Mouse (Mus musculus): ENCODE measurements around the gene Ciz1.

Ciz1 gene

DNA sequence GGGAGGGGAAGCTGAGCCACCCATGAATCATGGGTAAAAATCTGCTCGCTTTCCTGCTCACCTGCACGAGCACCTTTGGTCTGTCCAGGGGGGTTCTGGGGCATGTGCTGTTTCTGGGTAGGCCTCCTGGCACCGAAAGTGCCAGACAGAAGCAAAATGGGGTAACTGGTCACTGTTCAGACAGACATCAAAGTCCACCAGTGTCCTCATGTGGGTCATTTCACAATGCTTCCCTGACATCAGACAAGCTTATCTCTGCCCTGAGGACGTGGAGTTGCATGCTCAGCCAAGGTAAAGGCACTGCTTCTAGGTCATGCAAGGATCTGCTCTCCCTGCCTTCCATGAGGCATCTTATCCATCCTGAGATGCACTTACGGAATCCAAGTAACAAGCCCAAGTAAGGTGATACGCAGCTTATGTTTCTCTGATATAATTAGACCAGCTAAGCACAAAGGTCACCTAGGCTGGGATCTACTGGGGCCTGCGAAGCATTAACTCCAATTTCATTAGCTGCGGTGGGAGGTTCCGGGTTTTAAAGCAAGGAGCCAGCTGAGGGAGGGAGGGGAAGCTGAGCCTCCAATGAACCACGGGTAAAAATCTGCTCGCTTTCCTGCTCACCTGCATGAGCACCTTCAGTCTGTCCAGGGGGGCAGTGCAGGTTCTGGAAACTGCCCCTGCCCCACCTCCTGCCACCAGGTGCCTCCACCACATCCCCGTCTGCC lies 66.5 kb downstream of the Ciz1 start:
- DNase-seq (ENCODE audit: low spot score) = no peak

DNA sequence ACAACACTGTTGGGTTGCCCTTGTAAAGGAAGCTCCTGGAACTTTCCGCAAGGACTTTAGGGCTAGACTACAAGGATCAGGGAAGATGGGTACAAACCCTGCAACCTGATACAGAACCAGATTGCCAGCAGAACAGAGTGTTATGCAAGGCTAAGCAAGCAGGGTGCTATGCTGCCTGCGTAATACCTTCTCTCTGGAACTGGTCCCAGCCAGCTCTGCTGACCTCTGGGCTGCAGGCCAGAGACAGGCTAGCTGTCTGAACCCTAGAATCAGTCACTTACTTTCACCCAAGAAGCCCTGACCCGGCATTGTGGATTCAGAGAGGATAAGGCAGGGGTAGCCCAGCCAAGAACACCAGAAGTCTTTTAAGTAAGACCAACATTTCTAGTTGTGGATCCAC lies 67.2 kb downstream of the Ciz1 start:
- no peak for DNase-seq (ENCODE audit: low spot score)

DNA sequence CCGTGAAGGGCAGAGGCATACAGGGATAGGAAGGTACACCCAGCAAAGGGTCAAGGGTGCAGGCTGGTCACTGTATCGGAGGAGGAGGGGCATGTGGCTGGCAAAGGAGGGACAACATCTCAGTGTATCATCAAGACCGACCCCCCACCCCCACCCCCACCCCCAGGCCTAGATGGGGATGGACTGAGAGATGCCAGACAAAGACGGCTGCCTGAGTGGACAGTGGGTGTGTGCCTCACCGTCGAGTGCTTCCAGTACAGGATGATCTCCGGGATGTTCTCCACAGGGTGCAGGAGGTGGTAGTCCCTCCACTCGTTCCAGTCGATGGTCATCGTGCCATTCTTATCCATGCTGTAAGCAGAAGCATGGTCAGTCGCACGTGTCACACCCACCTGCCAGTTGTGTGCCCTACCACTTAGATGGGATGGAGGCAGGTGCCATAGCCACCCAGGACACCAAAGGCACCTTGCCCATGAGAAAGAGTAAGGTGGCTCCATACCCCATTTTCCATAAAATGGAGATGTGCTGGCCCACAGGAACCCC lies 68.0 kb downstream of the Ciz1 start:
- no peak for DNase-seq (ENCODE audit: low spot score)

DNA sequence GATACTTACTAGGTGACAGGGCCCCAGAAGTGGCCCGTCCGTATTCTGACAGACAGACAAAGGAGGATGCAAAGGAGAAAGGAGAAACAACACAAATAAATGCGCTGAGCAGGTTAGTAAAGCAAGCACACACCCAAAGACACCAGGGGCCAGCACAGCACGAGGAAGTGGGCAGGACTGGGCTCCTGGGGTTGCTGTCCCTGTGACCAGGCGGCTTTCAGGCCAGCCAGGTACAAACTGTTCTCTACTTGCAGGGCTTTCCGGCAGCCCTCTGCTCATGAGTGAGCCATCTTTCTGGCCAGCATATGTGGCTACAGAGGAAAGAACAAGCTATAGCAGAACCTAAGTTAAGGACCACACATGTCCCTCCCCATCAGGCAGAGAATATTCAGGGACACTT lies 68.5 kb downstream of the Ciz1 start:
- DNase-seq (ENCODE audit: low spot score) = no peak

DNA sequence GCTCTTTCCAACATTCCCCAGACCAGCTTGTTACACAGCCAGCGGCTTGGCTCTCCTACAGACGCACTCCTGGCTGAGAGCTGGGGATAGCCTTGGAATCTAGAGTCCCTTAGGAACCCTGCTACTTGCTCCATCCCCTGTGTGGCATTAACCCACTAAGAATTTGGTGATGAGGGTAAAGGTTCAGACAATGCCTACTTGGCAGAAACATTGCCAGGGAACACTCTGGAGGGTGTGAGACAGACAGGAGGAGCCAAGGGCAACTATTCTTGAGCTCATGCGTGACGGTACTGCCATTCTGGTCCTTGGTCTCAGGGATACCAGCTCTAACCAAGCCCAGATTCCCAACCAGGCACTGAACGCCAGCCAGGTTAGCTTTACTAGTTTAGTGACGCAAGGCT lies 69.7 kb downstream of the Ciz1 start:
- DNase-seq (ENCODE audit: low spot score) = no peak

DNA sequence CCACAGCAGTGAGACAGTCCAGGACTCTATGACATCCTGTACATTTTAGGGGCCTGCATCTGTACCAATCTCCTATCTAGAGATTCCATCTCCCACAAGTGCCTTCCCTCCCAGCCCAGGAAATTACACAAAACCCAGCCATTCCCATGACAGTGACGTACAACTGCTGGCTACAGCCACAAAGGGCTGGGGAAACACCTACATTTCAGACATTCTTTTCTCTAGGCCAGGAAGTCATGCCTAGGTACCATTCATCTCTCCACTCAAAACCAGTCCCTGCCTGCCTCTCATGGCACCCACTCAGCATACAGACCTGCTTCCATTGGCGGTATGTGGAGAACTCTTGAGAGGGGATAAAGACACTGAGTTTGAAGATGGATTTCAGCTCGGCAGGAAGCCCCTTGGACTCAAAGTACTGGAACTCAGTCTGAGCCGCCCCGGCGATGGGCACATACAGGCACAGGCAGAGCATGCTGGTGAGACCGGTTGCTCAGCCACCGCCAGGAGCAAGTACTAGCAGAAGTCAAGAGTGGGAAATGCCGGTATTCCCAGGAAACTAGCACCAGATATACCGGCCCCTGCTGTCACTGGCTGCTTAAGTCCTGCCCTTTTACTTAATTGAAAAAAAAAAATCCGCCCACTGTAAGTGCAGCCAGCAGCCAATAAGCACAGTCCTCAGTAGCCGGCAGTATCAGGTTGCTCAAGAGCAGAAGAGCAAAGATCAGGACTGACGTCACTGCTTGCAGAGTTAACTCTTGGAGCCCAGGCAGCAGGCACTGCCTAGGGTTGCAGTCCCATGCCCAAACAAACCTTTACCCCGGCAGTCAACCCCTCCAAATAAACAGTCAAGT lies 71.6 kb downstream of the Ciz1 start:
- DNase-seq (ENCODE audit: low spot score) = peak; percentile 66

DNA sequence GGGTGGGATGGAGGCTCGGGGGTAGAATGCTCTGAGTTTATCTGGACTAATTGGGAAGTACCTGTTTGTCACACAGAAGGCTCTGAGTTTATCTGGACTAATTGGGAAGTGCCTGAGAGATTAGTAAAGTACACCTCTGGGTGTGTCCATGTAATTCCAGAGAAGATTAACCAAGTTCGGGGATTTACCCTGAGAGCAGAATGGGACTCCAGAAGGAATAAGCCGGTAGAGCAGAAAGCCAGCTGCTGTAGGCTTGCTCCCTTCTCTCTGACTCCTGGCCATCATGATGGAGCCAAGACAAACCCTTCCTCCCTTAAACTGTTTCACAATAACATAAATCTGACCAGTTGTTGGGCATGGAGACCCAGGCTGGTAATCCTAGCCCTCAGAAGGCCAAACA lies 72.7 kb downstream of the Ciz1 start:
- DNase-seq (ENCODE audit: low spot score) = no peak

DNA sequence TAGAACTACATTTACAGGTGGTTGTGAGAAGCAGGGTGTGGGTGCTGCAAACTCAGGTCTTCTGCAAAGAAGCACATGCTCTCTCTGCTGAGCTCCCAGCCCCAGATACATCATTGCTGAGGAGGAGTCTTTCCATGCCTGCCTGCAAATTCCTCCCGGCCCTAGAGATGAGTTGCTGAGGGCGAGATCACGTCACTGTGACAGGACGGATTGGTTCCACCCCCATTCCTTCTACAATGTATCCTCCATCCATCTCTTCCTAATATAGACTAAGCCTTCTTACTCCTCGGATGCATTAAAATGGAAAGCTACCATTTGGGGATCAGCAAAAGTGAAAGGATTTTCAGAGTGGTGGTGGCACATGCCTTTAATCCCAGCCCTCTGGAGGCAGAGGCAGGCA lies 73.4 kb downstream of the Ciz1 start:
- no peak for DNase-seq (ENCODE audit: low spot score)

DNA sequence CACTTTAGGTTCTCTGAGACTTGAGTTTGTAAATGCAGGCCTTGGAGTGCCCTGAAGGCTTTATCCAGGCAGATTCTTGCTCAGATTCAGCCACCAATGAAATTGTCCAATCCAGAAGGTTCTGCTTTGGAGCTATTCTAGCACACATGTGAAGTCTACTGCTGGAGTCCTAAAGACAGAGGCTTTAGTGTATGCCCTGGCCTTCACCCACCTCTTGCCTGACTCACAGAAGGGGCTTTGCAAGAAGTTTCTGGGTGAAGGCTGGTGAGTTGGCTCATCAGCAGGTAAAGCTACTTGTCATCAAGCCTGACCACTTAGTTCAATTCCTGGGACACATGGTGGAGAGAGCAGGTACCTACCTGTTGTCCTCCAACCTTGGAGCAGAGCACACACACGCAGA lies 74.0 kb downstream of the Ciz1 start:
- DNase-seq (ENCODE audit: low spot score) = no peak

DNA sequence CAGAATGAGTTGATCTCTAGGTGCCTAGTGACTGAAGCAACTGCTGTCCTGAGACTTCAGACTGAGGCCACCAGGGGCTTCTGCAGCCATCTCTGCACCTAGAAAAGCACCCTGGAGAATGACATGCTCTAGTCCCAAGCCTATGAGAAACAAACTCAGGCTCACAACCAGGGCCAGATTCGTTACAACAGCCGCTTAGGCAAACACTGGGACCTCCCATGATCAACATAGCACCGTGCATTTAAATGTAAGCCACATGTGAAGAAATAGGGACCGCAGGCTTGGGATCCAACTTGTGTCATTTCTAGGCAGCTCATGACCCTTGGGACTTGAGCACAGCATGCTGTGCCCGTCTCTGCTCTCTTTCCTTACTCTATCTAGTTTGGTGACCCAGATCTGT lies 75.6 kb downstream of the Ciz1 start:
- DNase-seq (ENCODE audit: low spot score) = no peak

DNA sequence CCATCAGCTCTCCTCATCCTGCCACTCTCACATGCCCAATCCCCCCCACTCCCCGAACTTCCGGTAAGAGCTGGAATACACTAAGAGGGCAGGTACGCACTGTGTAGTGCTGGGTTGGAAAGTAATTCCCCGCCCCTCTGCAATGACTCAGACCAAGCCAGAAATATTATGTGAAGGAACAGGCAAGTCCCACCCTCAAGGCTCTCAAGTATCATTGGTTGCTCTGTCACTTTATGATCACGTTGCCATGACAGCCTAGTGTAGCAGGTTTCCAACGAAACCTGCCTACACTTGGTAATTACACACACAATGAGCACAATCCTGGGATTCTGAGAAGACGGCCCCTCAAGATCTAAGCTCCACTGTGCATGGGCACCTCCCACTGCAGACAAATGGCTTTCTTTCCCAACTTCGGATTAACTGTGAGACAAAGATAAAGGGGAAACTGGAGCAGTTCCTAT lies 76.2 kb downstream of the Ciz1 start:
- no peak for DNase-seq (ENCODE audit: low spot score)

DNA sequence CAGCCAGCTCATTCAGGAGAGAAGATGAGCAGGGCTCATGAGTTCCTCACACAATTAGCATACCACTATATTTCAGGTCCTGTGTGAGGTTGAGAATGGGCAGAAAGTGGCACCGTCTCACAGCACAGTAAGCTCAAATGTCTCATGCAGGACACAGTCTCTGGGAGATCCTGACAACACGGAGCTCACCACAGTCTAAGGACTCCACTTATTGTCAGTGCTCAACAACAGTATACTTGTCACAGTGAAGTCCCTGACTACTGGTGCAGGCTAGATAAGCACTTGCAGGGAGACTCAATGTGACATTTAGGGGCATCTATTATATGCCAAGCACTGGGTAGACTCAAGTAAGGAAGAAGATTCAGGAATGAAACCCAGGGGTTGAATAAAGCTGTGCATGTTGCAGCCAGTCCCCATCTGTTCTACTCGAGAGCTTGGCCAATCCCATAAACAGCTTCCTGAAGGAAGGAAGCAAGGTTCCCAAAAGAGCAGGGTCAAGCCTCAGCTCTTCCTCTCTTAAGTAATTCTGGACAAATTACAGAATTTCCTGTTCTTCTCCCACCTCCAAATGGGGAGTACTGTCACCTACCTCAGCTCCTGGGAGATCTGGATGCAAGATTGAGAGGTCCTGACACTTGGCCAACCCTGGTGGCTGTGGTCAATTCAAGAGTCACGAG lies 77.2 kb downstream of the Ciz1 start:
- no peak for DNase-seq (ENCODE audit: low spot score)

Measured in c-Kit-positive CD71-positive TER-119-positive erythroid progenitor cells, embryonic 14.5 days (primary cell).